Mouse (Mus musculus) kidney, adult 2 months (tissue): Measurements from ENCODE around the gene Slc9a3r1.

Source experiments
- CTCF ChIP-seq: fragments of 200-500 bp; conservative IDR thresholded peaks from 2 replicates; pipeline ENCODE4 v1.5.1; 2011; ENCODE audit warnings: low read depth, mild to moderate bottlenecking, control low read depth, low read length, moderate library complexity, mixed read lengths; ENCODE audit not compliant: insufficient read depth, insufficient read length
- POLR2A ChIP-seq: fragments of 200-500 bp; IDR thresholded peaks from one replicate; pipeline ENCODE4 v1.6.1; 2011; ENCODE audit warnings: low read depth, low read length, control low read depth

GRCm38 (mm10) chr11:115147813-115148212 lies 15.3 kb upstream of the Slc9a3r1 start:
- TF ChIP-seq POLR2A (no peak), CTCF (no peak)
